Mouse (Mus musculus): ENCODE results near the gene Gbf1. TPM values are rescaled to one million over a fixed set of nuclear protein-coding genes. Genes with fewer than 3 reads are reported as not detected.
"Not testable (repeated sequence)": the region's sequence is repeated elsewhere in the genome, so short reads cannot be mapped to it uniquely, and the experiment has no call there.

Gene Gbf1
- polyA plus RNA-seq, 1 experiment from 2014 or later: 57.4 TPM

GRCm38 (mm10) chr19:46167169-46167568, 14.9 kb downstream of the Gbf1 start:
- not testable (repeated sequence) for H3K27me3 ChIP-seq (ENCODE audit: insufficient read depth, poor library complexity, severe bottlenecking); DNase-seq (ENCODE audit: low spot score); H3K27ac ChIP-seq; H3K4me3 ChIP-seq; H3K9me3 ChIP-seq; H3K4me1 ChIP-seq (replicated peaks)
- WGBS: 96% methylated on average over 1 of the region's 2 CpGs
- peaks cover 60% of the 10 kb centered on the region for H3K36me3 ChIP-seq

GRCm38 (mm10) chr19:46169396-46169795, 17.1 kb downstream of the Gbf1 start:
- Histone ChIP-seq H3K9me3 (no peaks in the 10 kb centered on the region), H3K4me3 (no peak overlapping the region), H3K27me3 (ENCODE audit: insufficient read depth, poor library complexity, severe bottlenecking) (no peaks in the 10 kb centered on the region), H3K4me1 (replicated peaks) (no peaks in the 10 kb centered on the region), H3K27ac (no peak overlapping the region), H3K36me3 (peaks cover 45% of the 10 kb centered on the region)
- no peak for DNase-seq (ENCODE audit: low spot score)
- 88% methylated on average over 3 of the region's 3 CpGs for WGBS

GRCm38 (mm10) chr19:46169913-46170312, 17.6 kb downstream of the Gbf1 start:
- WGBS: 75% methylated on average over 1 of the region's 1 CpGs
- Histone ChIP-seq H3K4me1 (replicated peaks) (no peaks in the 10 kb centered on the region), H3K36me3 (peaks cover 40% of the 10 kb centered on the region), H3K4me3 (no peak overlapping the region), H3K27me3 (ENCODE audit: insufficient read depth, poor library complexity, severe bottlenecking) (no peaks in the 10 kb centered on the region), H3K9me3 (no peaks in the 10 kb centered on the region), H3K27ac (no peak overlapping the region)
- DNase-seq (ENCODE audit: low spot score): no peak

GRCm38 (mm10) chr19:46172541-46172940, 20.2 kb downstream of the Gbf1 start:
- Histone ChIP-seq H3K9me3 (no peaks in the 10 kb centered on the region), H3K4me1 (replicated peaks) (no peaks in the 10 kb centered on the region), H3K4me3 (no peak overlapping the region), H3K27ac (no peak overlapping the region), H3K27me3 (ENCODE audit: insufficient read depth, poor library complexity, severe bottlenecking) (no peaks in the 10 kb centered on the region), H3K36me3 (peaks cover 21% of the 10 kb centered on the region)
- 88% methylated on average over 5 of the region's 5 CpGs for WGBS
- no peak for DNase-seq (ENCODE audit: low spot score)

GRCm38 (mm10) chr19:46175173-46175572, 22.9 kb downstream of the Gbf1 start:
- Histone ChIP-seq H3K4me3 (no peak overlapping the region), H3K27me3 (ENCODE audit: insufficient read depth, poor library complexity, severe bottlenecking) (no peaks in the 10 kb centered on the region), H3K27ac (no peak overlapping the region), H3K4me1 (replicated peaks) (no peaks in the 10 kb centered on the region), H3K36me3 (peaks cover 24% of the 10 kb centered on the region), H3K9me3 (no peaks in the 10 kb centered on the region)
- no peak for DNase-seq (ENCODE audit: low spot score)

GRCm38 (mm10) chr19:46177046-46177445, 24.7 kb downstream of the Gbf1 start:
- Histone ChIP-seq H3K4me3 (no peak overlapping the region), H3K4me1 (replicated peaks) (no peaks in the 10 kb centered on the region), H3K9me3 (no peaks in the 10 kb centered on the region), H3K36me3 (peaks cover 7% of the 10 kb centered on the region), H3K27me3 (ENCODE audit: insufficient read depth, poor library complexity, severe bottlenecking) (no peaks in the 10 kb centered on the region), H3K27ac (no peak overlapping the region)
- no peak for DNase-seq (ENCODE audit: low spot score)
- 55% methylated on average over 5 of the region's 5 CpGs for WGBS

- WGBS: 93% methylated on average over 2 of the region's 2 CpGs
- H3K27ac ChIP-seq: no peak overlapping the region
- no peak for DNase-seq (ENCODE audit: low spot score)
- H3K9me3 ChIP-seq: no peaks in the 10 kb centered on the region
- H3K27me3 ChIP-seq (ENCODE audit: insufficient read depth, poor library complexity, severe bottlenecking): no peaks in the 10 kb centered on the region
- no peak overlapping the region for H3K4me3 ChIP-seq
- peaks cover 17% of the 10 kb centered on the region for H3K36me3 ChIP-seq
- no peaks in the 10 kb centered on the region for H3K4me1 ChIP-seq (replicated peaks)
Observed at GRCm38 (mm10) chr19:46180274-46180673, 28.0 kb downstream of the Gbf1 start.

- Histone ChIP-seq H3K4me3 (no peak overlapping the region), H3K27ac (no peak overlapping the region), H3K27me3 (ENCODE audit: insufficient read depth, poor library complexity, severe bottlenecking) (no peaks in the 10 kb centered on the region), H3K4me1 (replicated peaks) (no peaks in the 10 kb centered on the region), H3K9me3 (no peaks in the 10 kb centered on the region), H3K36me3 (peaks cover 17% of the 10 kb centered on the region)
- WGBS: 93% methylated on average over 3 of the region's 3 CpGs
- no peak for DNase-seq (ENCODE audit: low spot score)
Observed at GRCm38 (mm10) chr19:46182241-46182640, 29.9 kb downstream of the Gbf1 start.

- Histone ChIP-seq H3K36me3 (peaks cover 12% of the 10 kb centered on the region), H3K4me1 (replicated peaks) (no peaks in the 10 kb centered on the region), H3K9me3 (no peaks in the 10 kb centered on the region), H3K27ac (no peak overlapping the region), H3K27me3 (ENCODE audit: insufficient read depth, poor library complexity, severe bottlenecking) (no peaks in the 10 kb centered on the region), H3K4me3 (no peak overlapping the region)
- no peak for DNase-seq (ENCODE audit: low spot score)
- 56% methylated on average over 3 of the region's 3 CpGs for WGBS
Observed at GRCm38 (mm10) chr19:46186611-46187010, 34.3 kb downstream of the Gbf1 start.

- Histone ChIP-seq H3K9me3 (no peaks in the 10 kb centered on the region), H3K27ac (no peak overlapping the region), H3K36me3 (peaks cover 9% of the 10 kb centered on the region), H3K4me1 (replicated peaks) (no peaks in the 10 kb centered on the region), H3K4me3 (no peak overlapping the region), H3K27me3 (ENCODE audit: insufficient read depth, poor library complexity, severe bottlenecking) (no peaks in the 10 kb centered on the region)
- WGBS: 81% methylated on average over 2 of the region's 2 CpGs
- no peak for DNase-seq (ENCODE audit: low spot score)
Observed at GRCm38 (mm10) chr19:46187203-46187602, 34.9 kb downstream of the Gbf1 start.

- Histone ChIP-seq H3K27ac (no peak overlapping the region), H3K4me3 (no peak overlapping the region), H3K27me3 (ENCODE audit: insufficient read depth, poor library complexity, severe bottlenecking) (no peaks in the 10 kb centered on the region), H3K36me3 (no peaks in the 10 kb centered on the region), H3K4me1 (replicated peaks) (no peaks in the 10 kb centered on the region), H3K9me3 (no peaks in the 10 kb centered on the region)
- whole genome bisulfite sequencing: 95% methylated on average over 3 of the region's 3 CpGs
- DNase-seq (ENCODE audit: low spot score): no peak
Observed at GRCm38 (mm10) chr19:46198293-46198692, 46.0 kb downstream of the Gbf1 start.

GRCm38 (mm10) chr19:46198891-46199290, 46.6 kb downstream of the Gbf1 start:
- no peak overlapping the region for H3K4me3 ChIP-seq
- 86% methylated on average over 5 of the region's 5 CpGs for WGBS

GRCm38 (mm10) chr19:46204166-46204565, 51.9 kb downstream of the Gbf1 start:
- Histone ChIP-seq H3K4me3 (no peak overlapping the region), H3K36me3 (no peaks in the 10 kb centered on the region), H3K9me3 (no peaks in the 10 kb centered on the region), H3K4me1 (replicated peaks) (no peaks in the 10 kb centered on the region), H3K27ac (no peak overlapping the region), H3K27me3 (ENCODE audit: insufficient read depth, poor library complexity, severe bottlenecking) (no peaks in the 10 kb centered on the region)
- WGBS: 93% methylated on average over 6 of the region's 6 CpGs
- no peak for DNase-seq (ENCODE audit: low spot score)

More at GRCm38 (mm10) chr19:46198891-46199290, 46.6 kb downstream of the Gbf1 start:
- Histone ChIP-seq H3K4me1 (replicated peaks) (no peaks in the 10 kb centered on the region), H3K27me3 (ENCODE audit: insufficient read depth, poor library complexity, severe bottlenecking) (no peaks in the 10 kb centered on the region), H3K9me3 (no peaks in the 10 kb centered on the region), H3K27ac (no peak overlapping the region), H3K36me3 (no peaks in the 10 kb centered on the region)
- no peak for DNase-seq (ENCODE audit: low spot score)

- WGBS: 96% methylated on average over 6 of the region's 6 CpGs
Observed at GRCm38 (mm10) chr19:46205680-46206079, 53.4 kb downstream of the Gbf1 start.

More at GRCm38 (mm10) chr19:46205680-46206079, 53.4 kb downstream of the Gbf1 start:
- H3K36me3 ChIP-seq: no peaks in the 10 kb centered on the region
- H3K4me3 ChIP-seq: no peak overlapping the region
- DNase-seq (ENCODE audit: low spot score): no peak
- no peak overlapping the region for H3K27ac ChIP-seq
- no peaks in the 10 kb centered on the region for H3K27me3 ChIP-seq (ENCODE audit: insufficient read depth, poor library complexity, severe bottlenecking)
- H3K9me3 ChIP-seq: no peaks in the 10 kb centered on the region
- H3K4me1 ChIP-seq (replicated peaks): no peaks in the 10 kb centered on the region
